Comparison of ENCODE assay signal across 19 mouse cellular contexts in the genomic region with DNA sequence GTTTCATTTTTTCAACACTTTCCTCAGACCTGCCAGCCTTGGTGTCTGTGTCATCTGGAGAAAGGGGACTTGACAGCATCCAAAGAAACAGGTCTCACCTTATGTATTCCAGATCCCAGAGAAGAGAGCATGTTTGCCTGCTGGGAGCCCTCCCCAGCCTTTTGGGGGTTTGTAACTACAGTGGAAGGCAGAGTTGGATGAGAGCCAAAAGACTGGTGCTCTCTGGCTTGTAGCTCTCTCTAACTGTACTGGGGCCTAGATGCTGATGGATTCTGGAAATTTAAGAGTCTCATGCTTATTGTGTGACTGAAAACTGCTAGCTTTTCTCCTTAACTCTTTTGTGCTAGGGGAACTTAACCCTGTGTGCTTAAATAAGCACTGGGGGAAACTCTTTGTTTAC. TPM values are rescaled to one million over a fixed set of nuclear protein-coding genes. Genes with fewer than 3 reads are reported as not detected.
A peak's percentile ranks its signal among the peaks of the same experiment; 100 is the strongest.
DNase-seq lines count a peak whose midpoint lies in the region; ATAC-seq and TF ChIP-seq lines count a peak whose summit lies in the region.
"Had no signal": no experiment of that assay in that cellular context is flagged by ENCODE, and none has a peak within 500 bp of the region (broad histone marks: within the 10 kb centered on the region; RNA-seq: fewer than 3 reads in every experiment).

No protein-coding gene starts in this region.

- H3K27me3 ChIP-seq in forebrain, embryonic 14.5 days (replicated peaks; ENCODE audit: control insufficient read depth, insufficient read depth, low read length) = no peaks in the 10 kb centered on the region
- H3K27me3 ChIP-seq in forebrain, embryonic 12.5 days = peaks cover 20% of the 10 kb centered on the region
- H3K27me3 ChIP-seq in lung, embryonic 14.5 days (ENCODE audit: insufficient read depth, low read length) = no peaks in the 10 kb centered on the region
- H3K27me3 ChIP-seq in limb, embryonic 12.5 days = no peaks in the 10 kb centered on the region
- H3K27me3 ChIP-seq: hindbrain, embryonic 15.5 days; megakaryocyte, embryonic 14.5 days; Patski had no signal

- H3K27ac ChIP-seq in forebrain, embryonic 14.5 days (ENCODE audit: low read depth, low read length) = no peak overlapping the region
- H3K27ac ChIP-seq in forebrain, embryonic 12.5 days = no peak overlapping the region
- H3K27ac ChIP-seq in lung, embryonic 14.5 days (ENCODE audit: low read depth) = no peak overlapping the region
- peak overlapping the region; percentile 66 for H3K27ac ChIP-seq in limb, embryonic 12.5 days
- no peak overlapping the region for H3K27ac ChIP-seq in gastrocnemius, adult 2 months
- H3K27ac ChIP-seq: hindbrain, embryonic 15.5 days; liver, embryonic 14.5 days had no signal

- H3K4me2 ChIP-seq in forebrain, embryonic 14.5 days (ENCODE audit: low read length) = no peak overlapping the region
- H3K4me2 ChIP-seq in forebrain, embryonic 12.5 days = no peak overlapping the region
- H3K4me2 ChIP-seq in lung, embryonic 14.5 days = no peak overlapping the region
- no peak overlapping the region for H3K4me2 ChIP-seq in limb, embryonic 12.5 days
- H3K4me2 ChIP-seq: hindbrain, embryonic 15.5 days had no signal

- no peak for ATAC-seq in forebrain, embryonic 14.5 days
- no peak for ATAC-seq in forebrain, embryonic 12.5 days (ENCODE audit: low FRiP score)
- ATAC-seq in lung, embryonic 14.5 days (ENCODE audit: insufficient read depth) = no peak
- 0 out of 2 replicates have a peak, but pooled peaks have one; percentile 29 for ATAC-seq in limb, embryonic 12.5 days (ENCODE audit: insufficient number of reproducible peaks, insufficient read depth, low FRiP score, low TSS enrichment, low read depth)
- ATAC-seq: activated CD4-positive, CD25-positive, alpha-beta regulatory T cell, adult 4 months; Patski had no signal

- intact Hi-C loops in gastrocnemius, adult 2 months (cut with DNase I) = no loop called here

- no peak for TF ChIP-seq CTCF in lung, embryonic 14.5 days (IDR thresholded peaks at IDR 0.05; ENCODE audit: low read depth)
- no peak for TF ChIP-seq CTCF in gastrocnemius, adult 2 months (IDR thresholded peaks at IDR 0.05)

- DNase-seq in forebrain, embryonic 14.5 days (ENCODE audit: low spot score) = peak; percentile 77
- peak; percentile 79 for DNase-seq in lung, embryonic 14.5 days
- no peak for DNase-seq in lung, postnatal 10 days
- DNase-seq in brain, adult 2 months (ENCODE audit: low read depth, low spot score) = peak; percentile 23
- no peak for DNase-seq in gastrocnemius, adult 2 months
- DNase-seq: adrenal gland, postnatal 14 days; B cell, adult 2 months; gastrocnemius, postnatal 36 days; kidney, adult 2 months; kidney, postnatal 4 days; lung, postnatal 14 days; right cerebral cortex, postnatal 4 days had no signal

- no peaks in the 10 kb centered on the region for H3K9me3 ChIP-seq in forebrain, embryonic 14.5 days (replicated peaks; ENCODE audit: control insufficient read depth, low read length)
- H3K9me3 ChIP-seq in forebrain, embryonic 12.5 days = 0 out of 2 replicates have a peak, but pooled peaks cover 3% of the 10 kb centered on the region
- H3K9me3 ChIP-seq in lung, embryonic 14.5 days (ENCODE audit: low read depth, low read length) = no peaks in the 10 kb centered on the region
- peaks cover 3% of the 10 kb centered on the region; the same call in 1 of the 2 replicates for H3K9me3 ChIP-seq in limb, embryonic 12.5 days
- H3K9me3 ChIP-seq: hindbrain, embryonic 15.5 days had no signal

- H3K9ac ChIP-seq in forebrain, embryonic 14.5 days (ENCODE audit: low read length) = no peak overlapping the region
- H3K9ac ChIP-seq in forebrain, embryonic 12.5 days = no peak overlapping the region
- no peak overlapping the region for H3K9ac ChIP-seq in lung, embryonic 14.5 days
- H3K9ac ChIP-seq in limb, embryonic 12.5 days (replicated peaks) = no peak overlapping the region
- H3K9ac ChIP-seq: hindbrain, embryonic 15.5 days; liver, embryonic 14.5 days had no signal

- no peaks in the 10 kb centered on the region for H3K36me3 ChIP-seq in forebrain, embryonic 14.5 days (ENCODE audit: control insufficient read depth, insufficient read depth, low read length)
- H3K36me3 ChIP-seq in forebrain, embryonic 12.5 days (replicated peaks) = no peaks in the 10 kb centered on the region
- no peaks in the 10 kb centered on the region for H3K36me3 ChIP-seq in lung, embryonic 14.5 days (ENCODE audit: insufficient read depth)
- H3K36me3 ChIP-seq in limb, embryonic 12.5 days = no peaks in the 10 kb centered on the region
- H3K36me3 ChIP-seq: hindbrain, embryonic 15.5 days had no signal

- no peak overlapping the region for H3K4me3 ChIP-seq in forebrain, embryonic 14.5 days (ENCODE audit: low read depth, low read length)
- no peak overlapping the region for H3K4me3 ChIP-seq in forebrain, embryonic 12.5 days (replicated peaks)
- H3K4me3 ChIP-seq in lung, embryonic 14.5 days (ENCODE audit: low read depth, low read length) = no peak overlapping the region
- no peak overlapping the region for H3K4me3 ChIP-seq in limb, embryonic 12.5 days (replicated peaks)
- H3K4me3 ChIP-seq in gastrocnemius, adult 2 months = no peak overlapping the region
- H3K4me3 ChIP-seq: hindbrain, embryonic 15.5 days; megakaryocyte, embryonic 14.5 days had no signal

- peaks cover 5% of the 10 kb centered on the region; the same call in 1 of the 2 replicates for H3K4me1 ChIP-seq in forebrain, embryonic 14.5 days (ENCODE audit: control insufficient read depth, insufficient read depth, low read length)
- H3K4me1 ChIP-seq in forebrain, embryonic 12.5 days = 0 out of 2 replicates have a peak, but pooled peaks cover 4% of the 10 kb centered on the region
- no peaks in the 10 kb centered on the region for H3K4me1 ChIP-seq in lung, embryonic 14.5 days (ENCODE audit: insufficient read depth)
- peaks cover 21% of the 10 kb centered on the region for H3K4me1 ChIP-seq in limb, embryonic 12.5 days (replicated peaks)
- H3K4me1 ChIP-seq: hindbrain, embryonic 15.5 days; megakaryocyte, embryonic 14.5 days had no signal

RNA-seq across cellular contexts. Expression of a gene that starts 47.4 kb away (rescaled TPM):
- polyA plus RNA-seq in forebrain, embryonic 14.5 days (2014; fragmentation: Nextera tagmentation; extraction: Ambion mirVana) = 0.89 and 1.1 TPM in 2 replicates
- 0.62 and 1.2 TPM in 2 replicates for polyA plus RNA-seq in forebrain, embryonic 12.5 days (2016; fragmentation: Nextera tagmentation; extraction: Ambion mirVana)
- polyA plus RNA-seq in lung, embryonic 14.5 days (2014; fragmentation: Nextera tagmentation; extraction: Ambion mirVana) = 0.57 and 1.0 TPM in 2 replicates
- 1.4 and 1.7 TPM in 2 replicates for polyA plus RNA-seq in limb, embryonic 12.5 days (2016; fragmentation: Nextera tagmentation; extraction: Ambion mirVana)
- not detected for total RNA-seq in gastrocnemius, adult 2 months (2021)
- total RNA-seq: adrenal gland, postnatal 14 days; gastrocnemius, postnatal 36 days had no signal
- polyA plus RNA-seq: activated CD4-positive, CD25-positive, alpha-beta regulatory T cell, adult 4 months; Patski had no signal

Comparison
In these comparisons a context has a peak if more than half of its experiments do, and no peak if none do; other contexts are left out.
1. DNase-seq: peak in forebrain, embryonic 14.5 days (single experiment), lung, embryonic 14.5 days (single experiment) and brain, adult 2 months (single experiment); none in lung, postnatal 10 days (single experiment) and gastrocnemius, adult 2 months (single experiment).